Mouse (Mus musculus): ENCODE results near the gene Pxmp2. TPM values are rescaled to one million over a fixed set of nuclear protein-coding genes. Genes with fewer than 3 reads are reported as not detected.

Gene Pxmp2
- polyA plus RNA-seq, 1 experiment from 2014 or later: 8.0 TPM

GRCm38 (mm10) chr5:110227336-110227883 is 58.6 kb downstream of the Pxmp2 start:
- Histone ChIP-seq H3K9ac (no peak overlapping the region), H3K27ac (no peak overlapping the region), H3K4me1 (peaks cover 15% of the 10 kb centered on the region), H3K9me3 (no peaks in the 10 kb centered on the region), H3K4me3 (no peak overlapping the region), H3K4me2 (replicated peaks) (no peak overlapping the region), H3K36me3 (peaks cover 40% of the 10 kb centered on the region), H3K27me3 (no peaks in the 10 kb centered on the region)
- ATAC-seq (ENCODE audit: low FRiP score, low read depth): no peak
- WGBS: 26% methylated on average over 1 of the region's 1 CpGs

GRCm38 (mm10) chr5:110225056-110225455 is 60.9 kb downstream of the Pxmp2 start:
- 78% methylated on average over 3 of the region's 3 CpGs for WGBS
- peaks cover 64% of the 10 kb centered on the region for H3K36me3 ChIP-seq
- H3K4me2 ChIP-seq (replicated peaks): no peak overlapping the region
- no peaks in the 10 kb centered on the region for H3K27me3 ChIP-seq
- no peak for ATAC-seq (ENCODE audit: low FRiP score, low read depth)
- H3K4me1 ChIP-seq: peaks cover 3% of the 10 kb centered on the region
- H3K4me3 ChIP-seq: no peak overlapping the region
- no peak overlapping the region for H3K9ac ChIP-seq
- H3K9me3 ChIP-seq: no peaks in the 10 kb centered on the region
- H3K27ac ChIP-seq: no peak overlapping the region

Other genes starting within 250 kb of the Pxmp2 start
- gene Gm17655, start 213.7 kb downstream of the Pxmp2 start, polyA plus RNA-seq (2015; fragmentation: Nextera tagmentation; extraction: Ambion mirVana): 3.7 and 5.1 TPM in 2 replicates
- 1.0 and 1.1 TPM in 2 replicates for gene Gm35315, start 191.8 kb downstream of the Pxmp2 start, polyA plus RNA-seq (2015; fragmentation: Nextera tagmentation; extraction: Ambion mirVana)
- 1.6 and 1.9 TPM in 2 replicates for gene Plcxd1, start 186.2 kb downstream of the Pxmp2 start, polyA plus RNA-seq (2015; fragmentation: Nextera tagmentation; extraction: Ambion mirVana)
- gene Gtpbp6, start 178.0 kb downstream of the Pxmp2 start, polyA plus RNA-seq (2015; fragmentation: Nextera tagmentation; extraction: Ambion mirVana): 33.6 and 33.7 TPM in 2 replicates
- 5.3 and 5.7 TPM in 2 replicates for gene Zfp605, start 176.1 kb downstream of the Pxmp2 start, polyA plus RNA-seq (2015; fragmentation: Nextera tagmentation; extraction: Ambion mirVana)
- 30.1 and 32.3 TPM in 2 replicates for gene Chfr, start 150.3 kb downstream of the Pxmp2 start, polyA plus RNA-seq (2015; fragmentation: Nextera tagmentation; extraction: Ambion mirVana)
- gene Golga3, start 109.5 kb downstream of the Pxmp2 start, polyA plus RNA-seq (2015; fragmentation: Nextera tagmentation; extraction: Ambion mirVana): 24.6 and 29.3 TPM in 2 replicates
- gene Ankle2, start 55.2 kb downstream of the Pxmp2 start, polyA plus RNA-seq (2015; fragmentation: Nextera tagmentation; extraction: Ambion mirVana): 28.7 and 34.1 TPM in 2 replicates
- 79.0 and 79.1 TPM in 2 replicates for gene Pgam5, start 16.3 kb downstream of the Pxmp2 start, polyA plus RNA-seq (2015; fragmentation: Nextera tagmentation; extraction: Ambion mirVana)
- gene Pole, start 120 bp upstream of the Pxmp2 start, polyA plus RNA-seq (2015; fragmentation: Nextera tagmentation; extraction: Ambion mirVana): 31.5 and 32.8 TPM in 2 replicates
- 0.92 TPM in 2 replicates for gene P2rx2, start 57.0 kb upstream of the Pxmp2 start, polyA plus RNA-seq (2015; fragmentation: Nextera tagmentation; extraction: Ambion mirVana)
- not detected in 2 replicates for gene Lrcol1, start 58.5 kb upstream of the Pxmp2 start, polyA plus RNA-seq (2015; fragmentation: Nextera tagmentation; extraction: Ambion mirVana)
- gene Fbrsl1, start 162.3 kb upstream of the Pxmp2 start, polyA plus RNA-seq (2015; fragmentation: Nextera tagmentation; extraction: Ambion mirVana): 16.0 and 17.3 TPM in 2 replicates